Mouse (Mus musculus) CD4-positive naive resting alpha-beta T cell, adult 57 days (primary cell): ENCODE results near the gene Rpl36al. TPM values are rescaled to one million over a fixed set of nuclear protein-coding genes. Genes with fewer than 3 reads are reported as not detected.

ENCODE experiments used
- total RNA-seq: library from RNA; stranded (reverse); gene quantifications from one replicate; pipeline ENCODE4 v1.2.4, GENCODE M21; 2023

Gene Rpl36al
- total RNA-seq = 497 TPM

DNA sequence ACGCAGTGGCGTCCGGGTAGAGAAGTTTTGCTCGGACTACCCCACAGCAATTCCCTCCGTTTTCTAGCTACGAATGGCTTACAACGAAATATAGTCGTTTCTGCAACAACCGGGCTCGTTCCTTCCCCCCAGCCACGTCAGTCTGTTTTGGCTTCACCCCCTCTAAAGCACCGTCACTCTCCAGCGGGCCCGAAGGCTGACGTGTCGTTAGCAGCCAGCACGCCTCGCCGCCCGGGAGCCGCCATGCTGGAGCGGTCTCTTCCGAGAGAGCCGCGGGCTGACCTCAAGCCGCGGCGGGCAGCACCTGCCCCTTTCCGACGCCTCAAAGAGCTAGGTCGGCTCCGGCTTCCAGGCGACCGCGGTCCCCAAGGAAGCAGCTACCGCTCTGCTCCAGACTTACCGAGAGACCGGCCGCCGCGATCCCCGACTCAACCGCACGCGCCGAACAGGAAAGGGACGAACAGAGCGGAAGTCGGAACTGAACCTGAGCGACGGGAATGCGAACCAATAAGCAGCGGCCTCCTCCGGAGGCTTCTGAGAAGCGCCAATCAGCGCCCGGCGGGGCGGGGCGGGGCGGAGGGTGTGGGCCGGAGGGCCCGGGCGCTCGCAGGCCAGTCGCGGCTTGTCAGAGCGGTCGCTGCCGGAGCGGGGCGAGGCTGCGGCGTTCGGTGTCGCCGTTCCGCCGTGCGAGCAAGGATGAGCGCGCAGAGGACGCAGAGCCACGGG, at the start of gene Rpl36al, which contains the start of gene Mgat2:
Gene Rpl36al (minus strand): TSS at position 501 of the 726 bp plus-strand sequence.
Gene Mgat2 (plus strand): TSS at position 575 of the 726 bp plus-strand sequence.

DNA sequence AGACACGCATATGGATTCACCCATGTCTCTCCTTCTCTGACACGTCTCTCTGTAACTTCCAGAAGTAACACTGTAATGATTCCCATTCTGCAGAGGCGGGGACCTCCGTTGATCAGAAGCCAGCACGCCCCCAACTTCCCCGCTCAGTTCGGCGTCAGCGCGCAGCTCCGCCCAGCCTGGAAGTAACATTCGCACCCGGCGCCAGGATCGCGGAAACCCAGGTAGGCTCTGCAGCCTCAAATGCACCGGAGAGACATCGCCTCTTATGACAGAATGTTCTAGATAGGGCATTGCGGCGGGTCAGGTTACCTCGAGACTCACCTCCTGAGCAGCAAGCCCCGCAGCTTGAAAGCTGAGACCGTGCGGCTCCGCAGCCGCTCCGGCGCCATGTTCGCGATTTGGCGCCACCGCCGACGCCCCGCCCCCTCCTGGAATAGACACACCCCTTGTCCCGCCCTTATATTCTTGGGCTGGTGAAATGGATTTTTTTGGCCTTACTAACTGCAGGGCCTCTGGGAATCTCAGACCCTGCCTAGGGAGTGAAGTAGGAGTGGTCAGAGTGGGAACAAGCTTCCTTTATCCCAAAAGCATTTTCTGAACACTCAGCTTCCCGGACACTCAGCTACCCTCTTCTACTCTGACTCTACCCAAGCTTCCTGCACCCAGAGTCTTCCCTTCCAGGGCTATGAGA, 44.0 kb upstream of the Rpl36al start, which contains the start of gene Pole2:
Gene Pole2 (minus strand): TSS at position 420 of the 691 bp plus-strand sequence.

DNA sequence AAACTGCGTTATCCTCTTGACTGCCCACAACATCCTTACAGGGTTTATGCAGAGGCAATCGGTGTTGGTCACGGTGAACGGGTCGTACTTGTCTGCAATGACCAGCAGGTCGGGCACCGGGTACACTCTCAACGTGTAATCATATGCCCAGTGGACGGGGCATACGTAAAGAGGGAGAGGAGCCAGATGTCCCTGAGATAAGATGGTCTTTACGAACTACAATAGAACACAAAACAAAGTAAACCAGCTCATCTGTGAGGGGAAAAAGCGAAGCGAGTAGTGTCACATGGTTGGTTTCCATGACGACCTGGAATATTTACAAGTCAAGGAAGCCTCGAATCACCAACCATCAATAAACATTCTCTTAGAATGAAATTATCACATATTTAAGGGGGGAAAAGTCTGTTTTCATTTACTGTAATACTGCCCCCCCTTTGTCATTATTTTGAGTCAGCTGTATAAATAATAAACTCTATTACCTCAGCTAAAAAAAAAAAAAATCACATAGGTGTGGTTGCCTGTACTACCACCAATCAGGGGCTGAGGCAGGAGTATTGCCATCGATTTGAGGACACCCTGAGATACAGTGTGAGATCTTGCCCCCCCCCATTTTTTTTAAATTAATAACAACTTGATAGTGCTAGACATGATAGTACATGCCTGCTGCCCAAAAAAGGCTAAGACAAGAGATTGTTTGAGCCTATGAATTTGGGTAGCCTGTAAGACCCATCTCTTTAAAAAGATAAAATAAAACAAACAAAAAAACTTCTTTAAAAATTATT, 20.4 kb upstream of the Rpl36al start, which contains the start of gene Gm49384:
Gene Gm49384 (minus strand): TSS at position 216 of the 782 bp plus-strand sequence.

DNA sequence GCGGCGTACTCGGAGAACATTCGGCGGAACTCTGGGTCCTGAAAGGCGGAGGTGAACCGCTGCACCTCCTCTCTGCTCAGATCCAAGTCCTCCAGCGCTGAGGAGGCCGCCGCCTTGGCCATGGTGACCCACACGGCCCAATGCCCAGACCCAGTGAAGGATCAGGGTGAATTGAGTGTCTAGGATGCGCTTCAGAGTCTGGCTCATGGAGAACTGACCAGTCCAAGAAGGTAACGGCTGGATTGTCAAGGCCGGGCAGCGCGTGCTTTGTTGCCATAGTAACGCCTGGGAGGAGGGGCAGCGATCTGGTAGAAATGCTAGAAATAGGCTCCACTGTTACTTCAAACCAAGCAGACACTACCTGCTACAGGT, 14.3 kb upstream of the Rpl36al start, which contains the start of gene Dnaaf2:
Gene Dnaaf2 (minus strand): TSS at position 266 of the 372 bp plus-strand sequence.

DNA sequence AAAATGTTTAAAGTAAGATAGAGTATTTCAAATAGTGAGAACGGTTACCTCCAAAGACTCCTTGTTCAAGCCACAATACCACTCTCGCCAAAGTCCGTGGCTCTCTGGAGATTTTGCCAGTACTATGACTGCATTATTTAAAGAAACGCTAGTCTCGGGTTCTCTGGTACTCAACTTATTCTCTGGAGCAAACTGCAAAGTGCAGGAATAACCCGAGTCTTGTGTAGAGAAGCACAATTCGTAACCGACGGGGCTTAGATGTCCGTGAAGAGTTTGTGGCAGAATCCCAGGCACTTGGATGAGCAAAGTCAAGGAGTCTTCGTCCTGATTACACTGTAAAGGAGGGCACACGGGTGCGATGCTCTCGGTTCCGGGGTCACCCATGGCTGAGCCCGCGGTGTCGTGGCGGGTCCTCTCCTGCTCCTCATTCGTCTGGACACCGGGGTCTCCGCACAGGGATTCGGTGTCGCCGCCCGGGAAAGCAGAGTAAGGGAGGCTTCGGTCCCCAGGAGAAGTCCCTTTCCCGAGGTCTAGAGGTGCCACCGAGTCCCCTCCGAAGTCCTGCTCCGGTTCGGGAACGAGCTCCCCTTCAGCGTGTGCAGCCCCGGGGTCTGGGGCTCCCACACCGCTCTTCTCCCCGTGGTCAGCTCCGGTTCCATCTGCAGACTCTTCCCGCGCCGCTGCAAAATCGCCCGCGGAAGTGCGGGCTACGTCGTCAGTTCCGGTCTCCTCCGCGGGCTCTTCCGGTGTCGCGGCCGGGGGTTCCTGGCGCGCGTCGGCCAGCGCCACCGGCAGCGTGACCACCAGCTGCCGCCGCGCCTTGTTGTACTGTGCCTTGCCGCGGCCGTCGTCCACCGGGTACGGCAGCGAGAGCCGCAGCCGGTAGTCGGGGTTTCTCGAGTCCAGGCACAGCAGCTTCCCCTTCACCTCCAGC, 12.8 kb upstream of the Rpl36al start, which contains the start of gene Gm49383:
Gene Gm49383 (minus strand): TSS at position 661 of the 934 bp plus-strand sequence.

DNA sequence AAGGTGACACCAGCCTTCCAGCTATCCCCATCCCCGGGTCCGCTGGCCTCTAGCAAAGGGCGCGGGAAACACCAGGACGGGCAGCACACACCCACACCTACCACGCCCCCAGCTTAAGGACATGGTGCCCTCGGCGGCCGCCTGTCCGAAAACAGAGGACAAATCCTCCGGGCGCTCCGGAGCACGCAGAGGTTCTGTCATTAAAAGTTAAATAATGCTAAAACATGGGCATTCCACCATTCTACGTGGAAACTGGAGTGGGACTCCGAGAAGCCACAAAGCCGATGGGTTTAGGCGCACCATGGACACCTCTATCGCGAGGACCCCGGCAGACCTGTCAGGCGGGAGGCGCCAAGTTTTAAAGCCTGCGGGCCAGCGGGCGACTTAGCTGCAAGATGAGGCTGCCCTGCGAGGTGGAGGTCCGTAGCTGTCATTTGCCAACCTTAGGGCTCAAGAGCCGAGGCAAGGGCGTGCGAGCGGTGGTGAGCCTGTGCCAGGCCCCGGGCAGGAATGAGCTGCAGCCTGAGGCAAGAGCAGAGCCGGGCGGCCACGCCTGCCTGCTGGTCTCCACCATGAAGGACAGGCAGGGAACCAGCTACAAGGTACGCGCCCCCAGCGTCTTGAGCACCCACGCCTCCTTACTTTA, 15.3 kb downstream of the Rpl36al start, which contains the start of gene Lrr1:
Gene Lrr1 (plus strand): TSS at position 354 of the 646 bp plus-strand sequence.

DNA sequence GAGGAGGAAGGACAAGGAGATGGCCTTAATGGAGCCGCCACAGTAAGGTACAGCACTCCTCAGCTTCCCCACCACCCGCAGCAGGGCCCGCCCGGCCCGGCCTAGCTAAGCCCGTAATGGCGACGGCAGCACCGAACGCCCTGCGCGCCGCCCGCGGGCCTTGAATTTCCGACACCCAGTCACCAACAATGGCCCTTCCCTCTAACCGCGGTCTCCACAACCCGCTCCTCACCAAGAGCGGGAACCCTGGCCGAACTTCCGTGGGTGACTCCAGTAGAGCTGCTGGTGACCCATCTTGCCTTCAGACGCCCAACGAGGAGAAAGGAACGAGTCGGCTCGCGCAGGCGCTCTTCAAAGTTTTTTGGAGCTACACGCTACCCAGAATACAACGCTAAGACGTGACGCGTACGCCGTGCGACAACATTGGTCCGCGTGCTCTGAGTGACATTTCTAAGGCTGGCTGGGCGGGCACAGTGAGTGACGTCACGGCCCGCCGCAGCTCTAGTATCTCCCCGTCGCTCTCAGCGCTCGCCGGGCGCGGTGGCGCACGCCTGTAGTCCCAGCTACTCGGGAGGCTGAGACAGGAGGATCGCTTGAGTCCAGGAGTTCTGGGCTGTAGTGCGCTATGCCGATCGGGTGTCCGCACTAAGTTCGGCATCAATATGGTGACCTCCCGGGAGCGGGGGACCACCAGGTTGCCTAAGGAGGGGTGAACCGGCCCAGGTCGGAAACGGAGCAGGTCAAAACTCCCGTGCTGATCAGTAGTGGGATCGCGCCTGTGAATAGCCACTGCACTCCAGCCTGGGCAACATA, 24.9 kb downstream of the Rpl36al start, which contains the start of gene Rps29:
Gene Rps29 (minus strand): TSS at position 422 of the 813 bp plus-strand sequence.

Other genes starting within 250 kb of the Rpl36al start
- 6,866 TPM for gene Rps29, start 24.9 kb downstream of the Rpl36al start, total RNA-seq
- gene Lrr1, start 15.3 kb downstream of the Rpl36al start, total RNA-seq = 0.38 TPM
- gene Mgat2, start 74 bp upstream of the Rpl36al start, total RNA-seq = 36.3 TPM
- 10.1 TPM for gene Gm49383, start 13.0 kb upstream of the Rpl36al start, total RNA-seq
- gene Dnaaf2, start 14.3 kb upstream of the Rpl36al start, total RNA-seq = 3.7 TPM
- 6.2 TPM for gene Gm49384, start 20.2 kb upstream of the Rpl36al start, total RNA-seq
- gene Pole2, start 44.1 kb upstream of the Rpl36al start, total RNA-seq = 17.5 TPM
- gene Klhdc1, start 57.1 kb upstream of the Rpl36al start, total RNA-seq = 36.6 TPM
- gene Klhdc2, start 112.6 kb upstream of the Rpl36al start, total RNA-seq = 90.6 TPM
- gene Nemf, start 173.1 kb upstream of the Rpl36al start, total RNA-seq = 112 TPM
- gene Arf6, start 188.1 kb upstream of the Rpl36al start, total RNA-seq = 245 TPM
- 2.4 TPM for gene Gm9887, start 188.4 kb upstream of the Rpl36al start, total RNA-seq